Comparison of ENCODE assay signal across 8 mouse cellular contexts in the genomic region with DNA sequence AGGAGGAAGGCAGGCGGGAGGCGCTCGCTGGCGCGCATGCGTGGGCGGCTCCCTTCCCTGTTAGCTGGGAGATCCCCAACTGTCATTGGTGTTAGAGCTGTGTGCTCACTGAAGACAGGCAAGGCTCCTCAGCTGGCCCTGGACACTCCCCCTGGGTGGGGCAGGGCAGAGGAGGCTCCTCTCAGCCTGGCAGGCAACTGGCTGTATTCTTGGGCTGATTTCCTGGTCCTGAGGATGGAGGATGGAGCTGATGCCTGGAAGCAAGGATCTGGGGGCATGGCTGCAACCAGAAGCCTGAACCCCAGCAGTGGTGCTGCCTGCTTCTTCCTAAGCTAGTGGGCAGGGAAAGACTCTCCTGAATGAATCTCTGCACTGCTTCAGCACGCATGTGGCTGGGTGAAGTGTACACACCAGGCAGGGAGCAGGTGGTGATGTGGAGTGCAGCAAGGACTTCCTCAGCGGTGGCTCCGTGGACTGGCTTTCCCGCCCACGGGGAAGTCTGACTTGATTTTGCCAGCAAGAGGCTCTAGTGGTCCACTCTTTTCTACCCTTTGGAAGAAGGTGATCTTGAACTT.
A peak's percentile ranks its signal among the peaks of the same experiment; 100 is the strongest.
DNase-seq lines count a peak whose midpoint lies in the region; ATAC-seq lines count a peak whose summit lies in the region.

No protein-coding gene starts in this region.

- H3K4me2 ChIP-seq in neural tube, embryonic 15.5 days, result peak overlapping the region; percentile 60

- H3K4me3 ChIP-seq in neural tube, embryonic 15.5 days (replicated peaks), result peak overlapping the region; percentile 36

- 8% methylated on average over 12 of the region's 12 CpGs for WGBS in neural tube, embryonic 15.5 days

- peaks cover 38% of the 10 kb centered on the region for H3K4me1 ChIP-seq in neural tube, embryonic 15.5 days

- no peaks in the 10 kb centered on the region for H3K27me3 ChIP-seq in neural tube, embryonic 15.5 days (replicated peaks)

- peak overlapping the region; percentile 46 for H3K9ac ChIP-seq in neural tube, embryonic 15.5 days (replicated peaks)

- peak; percentile 60 to 64 for ATAC-seq in hematopoietic stem cell, adult 5-6 weeks (replicated peaks in 1 of 2; ENCODE audit: insufficient read depth in 1 of 2, low FRiP score in 2 of 2, low TSS enrichment in 1 of 2, low read depth in 1 of 2, poor library complexity in 2 of 2, severe bottlenecking in 2 of 2)
- ATAC-seq in neural tube, embryonic 15.5 days (ENCODE audit: low FRiP score), result peak; percentile 94

- H3K27ac ChIP-seq in neural tube, embryonic 15.5 days (replicated peaks), result peak overlapping the region; percentile 88

- peak; percentile 53 for DNase-seq in NIH3T3 (ENCODE audit: low read depth)
- peak; percentile 67 for DNase-seq in cerebellum, adult 8-10 months
- peak; percentile 74 to 90 for DNase-seq in frontal cortex, adult 2 months (ENCODE audit: extremely low spot score in 1 of 2, low spot score in 1 of 2)
- DNase-seq in layer of hippocampus, adult 8-10 months (ENCODE audit: low spot score in 2 of 2), result peak; percentile 80 to 81
- peak; percentile 26 to 38 for DNase-seq in lung, adult 18-20 months
- DNase-seq in thymus, postnatal 36 days, result no peak

- peaks cover 11% of the 10 kb centered on the region for H3K36me3 ChIP-seq in neural tube, embryonic 15.5 days

- H3K9me3 ChIP-seq in neural tube, embryonic 15.5 days (replicated peaks), result no peaks in the 10 kb centered on the region

Comparison
In these comparisons a context has a peak if more than half of its experiments do, and no peak if none do; other contexts are left out.
1. DNase-seq: peak in NIH3T3 (single experiment), cerebellum, adult 8-10 months (single experiment), frontal cortex, adult 2 months (2 of 2), layer of hippocampus, adult 8-10 months (2 of 2) and lung, adult 18-20 months (2 of 2); none in thymus, postnatal 36 days (0 of 2).